Mouse (Mus musculus) spleen, adult 2 months (tissue): ENCODE results near the gene Umad1.

Experiments used
- CTCF ChIP-seq: fragments of 200-500 bp; IDR thresholded peaks from 2 replicates; pipeline ENCODE4 v1.5.1; 2011; ENCODE audit warnings: mild to moderate bottlenecking, inconsistent platforms; ENCODE audit not compliant: insufficient read depth, insufficient read length, insufficient replicate concordance; ENCODE audit errors: extremely low read depth
- POLR2A ChIP-seq: fragments of 200-500 bp; IDR thresholded peaks from 2 replicates; pipeline ENCODE4 v1.6.1; 2011; ENCODE audit warnings: low read depth, low read length, inconsistent platforms

DNA sequence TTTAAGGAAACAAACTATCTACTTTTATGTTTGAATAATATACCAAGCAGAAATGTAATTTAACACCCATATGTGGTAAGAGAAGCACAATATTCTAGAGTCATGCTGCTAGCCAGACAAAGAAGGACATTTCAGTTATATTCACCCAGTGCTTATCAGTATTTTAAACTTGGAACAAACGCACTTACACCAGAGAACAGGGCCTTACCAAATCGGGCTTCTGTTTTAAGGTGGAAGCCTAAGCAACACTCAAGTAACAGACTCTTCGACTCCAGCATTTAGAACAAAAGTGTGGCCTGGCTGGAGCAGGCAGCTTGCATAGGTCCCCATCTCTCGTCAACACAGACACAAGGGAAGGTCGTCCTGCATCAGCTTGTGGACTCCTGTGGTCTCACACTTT is 229.2 kb downstream of the Umad1 start:
- TF ChIP-seq CTCF (no peak), POLR2A (no peak)
